Mouse (Mus musculus) MEL-GATA-1-ER (cell line): ENCODE results near the gene Krt77.

ENCODE experiments used
- DNase-seq: peaks from one replicate; pipeline ENCODE4 v3.0.0-alpha.2; 2012; ENCODE audit warnings: low read depth; ENCODE audit errors: extremely low read depth

Gene Krt77

GRCm38 (mm10) chr15:101869431-101869830 lies at the start of gene Krt77:
Gene Krt77 (minus strand): TSS chr15:101869705.
- DNase-seq, result no peak

DNA sequence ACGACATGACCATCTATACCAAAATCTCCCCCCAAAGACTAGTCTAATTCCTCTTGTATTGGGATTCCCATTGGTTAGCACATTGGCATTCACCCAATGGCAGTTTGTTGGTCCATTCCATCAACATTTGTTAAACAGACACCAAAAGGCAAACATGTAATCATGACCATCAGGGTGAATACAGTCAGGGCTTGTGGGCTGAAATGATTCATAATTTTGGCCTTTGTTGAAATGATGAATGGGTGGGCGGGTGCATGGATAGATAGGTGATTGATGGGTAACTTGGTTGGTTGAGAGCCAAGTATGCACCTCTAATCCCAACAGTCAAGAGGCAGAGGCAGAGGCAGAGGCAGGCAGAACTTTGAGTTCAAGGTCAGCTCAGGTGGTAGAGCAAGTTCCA lies 46.6 kb upstream of the Krt77 start:
- no peak for DNase-seq

DNA sequence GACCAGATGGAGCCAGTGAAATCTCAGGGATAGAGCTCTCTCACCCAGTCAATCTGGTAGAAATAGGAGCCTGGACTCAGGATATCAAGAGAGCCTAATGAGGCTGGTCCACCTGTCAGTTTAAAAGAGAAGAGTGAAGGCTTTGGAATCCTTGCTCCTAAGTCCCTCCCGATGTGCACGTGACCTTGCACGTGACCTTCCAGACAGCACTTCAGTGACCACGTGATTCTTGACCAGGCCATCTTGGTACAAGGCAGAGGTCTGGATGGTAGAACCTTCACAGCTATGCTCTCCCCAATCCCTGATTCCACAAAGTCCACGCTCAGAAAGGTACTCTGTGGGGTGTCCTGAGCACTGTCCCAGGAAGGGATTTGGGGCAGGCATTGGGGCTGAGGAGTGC lies 35.3 kb upstream of the Krt77 start:
- no peak for DNase-seq

GRCm38 (mm10) chr15:101902171-101903149 lies 33.0 kb upstream of the Krt77 start:
- no peak for DNase-seq

- no peak for DNase-seq
Measured at GRCm38 (mm10) chr15:101895216-101895615, 25.7 kb upstream of the Krt77 start.

- no peak for DNase-seq
Measured at GRCm38 (mm10) chr15:101892820-101893219, 23.3 kb upstream of the Krt77 start, which contains the start of gene Krt76. Gene Krt76 (minus strand): TSS chr15:101892920.

DNA sequence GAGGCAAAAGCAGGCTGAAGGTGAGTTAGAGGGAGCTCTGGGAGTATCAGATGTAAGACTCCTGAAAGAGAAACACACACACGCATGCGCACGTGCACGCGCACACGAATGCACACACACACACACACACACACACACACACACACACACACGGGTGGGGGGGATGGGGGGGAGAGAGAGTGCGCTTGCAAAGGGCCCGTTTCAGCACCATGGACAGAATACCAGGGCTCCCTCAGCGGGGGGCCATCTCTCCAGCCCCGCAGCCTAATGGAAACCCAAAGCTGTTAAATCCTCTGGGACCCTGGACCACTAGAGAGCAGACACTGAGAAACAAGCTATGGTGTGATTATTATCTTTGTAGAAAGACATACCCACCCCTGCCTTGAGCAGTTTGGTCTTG lies 10.3 kb upstream of the Krt77 start:
- DNase-seq, result no peak

GRCm38 (mm10) chr15:101878041-101878440 lies 8.5 kb upstream of the Krt77 start:
- DNase-seq, result no peak

GRCm38 (mm10) chr15:101874383-101874782 lies 4.9 kb upstream of the Krt77 start:
- no peak for DNase-seq

DNA sequence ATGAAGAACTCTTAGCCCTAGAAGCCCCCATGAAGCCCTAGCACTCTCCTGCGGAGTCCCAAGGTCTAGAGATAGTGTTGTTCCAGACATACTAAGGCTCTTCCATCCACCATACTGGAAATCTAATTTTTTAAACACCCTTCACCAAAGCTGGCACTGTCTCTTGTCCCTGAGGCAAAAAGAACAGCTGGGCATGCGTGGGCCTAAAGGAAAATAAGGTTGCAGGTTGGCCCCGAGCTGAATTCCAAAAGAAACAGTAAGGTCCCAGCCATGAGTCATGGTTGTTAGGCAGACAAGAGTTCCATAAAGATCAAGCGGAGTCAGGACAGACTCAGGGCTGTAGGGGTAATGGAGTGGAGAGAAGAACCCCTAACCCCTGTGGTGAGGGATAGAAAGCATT lies 3.7 kb upstream of the Krt77 start:
- DNase-seq, result no peak

DNA sequence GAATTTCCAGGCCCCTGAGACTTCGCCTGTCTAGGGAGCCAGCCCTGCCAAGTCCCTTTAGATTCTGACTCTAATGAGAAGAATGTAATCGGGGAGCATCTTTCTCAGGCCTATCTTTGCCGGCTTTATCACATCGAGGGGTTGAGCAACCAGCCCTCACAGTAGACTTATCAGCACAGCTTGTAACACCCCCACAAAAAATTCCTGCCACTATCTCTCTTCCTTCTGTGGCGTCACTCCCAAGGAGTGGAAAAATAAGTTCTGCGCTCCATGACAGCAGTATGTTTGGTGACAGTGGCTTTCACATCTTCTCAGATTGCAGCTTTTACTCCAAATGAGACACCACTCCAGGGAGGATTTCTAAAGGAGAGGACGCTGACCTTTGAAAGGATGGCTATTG lies 2.8 kb downstream of the Krt77 start:
- DNase-seq, result no peak

DNA sequence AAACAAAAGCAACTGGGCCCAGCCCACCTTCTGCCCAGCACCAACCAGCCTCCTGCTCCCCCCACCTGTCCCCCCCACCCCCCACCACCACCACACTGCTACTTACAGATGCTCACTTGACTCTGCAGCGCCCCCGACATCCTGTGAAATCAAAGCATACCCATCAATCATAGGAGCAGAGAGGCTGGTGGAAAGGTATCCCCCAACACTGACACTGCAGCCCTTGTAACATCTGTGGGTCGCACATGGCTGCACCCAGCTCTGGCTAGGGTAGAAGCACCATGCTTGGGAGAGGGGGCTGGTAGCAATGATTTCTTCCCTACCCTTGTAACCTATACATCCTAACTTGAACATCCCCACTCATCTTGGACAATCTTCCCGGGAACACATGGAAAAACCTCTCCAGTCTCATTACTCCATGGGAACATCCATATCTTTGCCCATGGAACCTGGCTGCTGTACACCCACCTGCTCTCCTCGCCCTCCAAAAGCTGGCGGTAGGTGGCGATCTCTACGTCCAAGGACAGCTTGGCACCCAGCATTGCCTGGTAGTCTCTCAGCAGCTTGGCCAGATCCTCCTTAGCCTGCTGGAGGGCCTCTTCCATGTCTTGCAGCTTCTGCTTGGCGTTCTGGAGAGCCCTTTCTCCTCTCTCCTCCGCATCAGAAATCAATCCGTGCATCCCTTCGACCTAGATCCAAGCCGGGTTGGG lies 8.9 kb downstream of the Krt77 start:
- no peak for DNase-seq

DNA sequence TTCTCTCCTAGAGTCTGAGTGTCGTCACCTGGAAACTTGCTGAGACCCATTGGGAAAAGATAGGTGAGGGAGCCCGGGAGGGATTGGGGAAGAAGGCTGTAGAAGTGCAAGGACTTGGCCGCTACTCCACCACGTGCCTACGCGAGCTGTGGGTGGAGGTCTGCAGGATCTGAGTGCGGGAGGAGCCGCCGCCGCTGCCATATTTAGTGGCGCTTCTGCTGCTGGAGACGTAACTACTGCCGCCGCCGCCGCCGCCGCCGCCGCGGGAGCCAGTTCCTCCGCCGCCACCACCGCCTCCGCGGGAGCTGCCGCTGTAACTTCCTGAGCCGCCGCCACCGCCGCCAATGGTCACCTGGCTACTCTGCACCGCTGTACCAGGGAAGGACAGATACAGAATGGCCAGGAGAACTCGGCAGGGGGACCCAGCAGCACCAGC lies 9.8 kb downstream of the Krt77 start:
- DNase-seq, result no peak

- no peak for DNase-seq
Measured at GRCm38 (mm10) chr15:101858673-101859425, 10.7 kb downstream of the Krt77 start.

DNA sequence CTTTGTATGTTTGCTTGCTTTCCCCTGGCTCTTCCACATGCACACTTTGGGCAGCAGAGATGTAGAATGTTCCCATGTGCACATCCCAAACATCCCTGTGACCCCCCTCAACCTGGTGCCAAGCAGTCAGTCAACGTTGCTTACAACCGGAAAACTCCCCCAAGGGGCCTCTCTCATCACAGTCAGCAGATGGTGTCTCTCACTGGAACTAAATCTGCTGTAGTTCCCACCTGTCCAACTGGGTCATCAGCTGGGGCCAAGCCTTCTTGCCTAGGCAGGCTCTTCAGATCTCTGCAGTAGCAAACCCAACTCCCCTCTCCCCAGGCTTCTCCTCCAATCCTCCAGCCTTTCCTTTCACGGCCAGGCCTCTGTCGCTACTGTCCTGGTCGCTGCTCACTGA lies 12.8 kb downstream of the Krt77 start:
- no peak for DNase-seq

GRCm38 (mm10) chr15:101855732-101856131 lies 13.8 kb downstream of the Krt77 start:
- no peak for DNase-seq

GRCm38 (mm10) chr15:101854294-101854693 lies 15.2 kb downstream of the Krt77 start:
- DNase-seq, result no peak

DNA sequence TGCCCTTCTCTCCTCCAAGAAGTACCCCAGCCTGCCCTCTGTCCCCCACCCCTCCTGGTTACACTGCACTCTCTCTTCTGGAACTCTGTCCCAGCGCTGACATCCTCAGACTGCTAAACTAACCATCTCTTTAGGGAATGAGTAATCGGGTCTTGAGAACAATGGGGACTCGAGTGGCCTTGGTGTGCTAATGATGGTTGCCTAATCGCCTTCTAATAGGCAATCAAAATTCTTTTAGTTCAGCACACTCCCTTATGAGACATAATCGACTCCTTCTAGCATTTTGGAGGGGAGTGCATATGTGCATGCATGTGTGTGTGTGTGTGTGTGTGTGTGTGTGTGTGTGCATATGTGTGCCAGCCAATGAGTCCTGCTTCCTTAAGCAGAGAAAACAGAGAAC lies 16.9 kb downstream of the Krt77 start:
- no peak for DNase-seq

DNA sequence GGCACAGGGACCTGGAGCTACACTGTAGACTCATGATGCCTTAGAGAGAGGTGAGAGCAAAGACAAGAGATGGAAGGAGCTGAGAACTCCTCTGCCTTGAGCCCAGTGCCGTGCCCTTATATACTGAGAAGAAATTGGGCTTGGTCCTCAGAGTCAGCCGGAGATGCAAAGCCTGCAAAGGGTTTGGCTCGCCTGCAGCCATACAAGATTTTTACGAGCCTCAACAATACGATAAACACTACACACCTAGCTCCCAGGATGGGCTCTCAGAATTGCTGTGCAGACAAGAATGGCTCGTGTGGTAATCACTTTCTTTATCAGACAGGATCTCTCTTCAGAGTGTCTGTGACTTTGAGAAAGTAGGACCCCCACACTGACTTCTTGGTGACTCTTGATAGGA lies 18.8 kb downstream of the Krt77 start, which contains the start of gene Krt1:
Gene Krt1, minus strand, starts transcription at position 101 of the 400 bp plus-strand sequence.
- DNase-seq, result no peak

- DNase-seq, result no peak
Measured at GRCm38 (mm10) chr15:101845971-101846403, 23.5 kb downstream of the Krt77 start.

DNA sequence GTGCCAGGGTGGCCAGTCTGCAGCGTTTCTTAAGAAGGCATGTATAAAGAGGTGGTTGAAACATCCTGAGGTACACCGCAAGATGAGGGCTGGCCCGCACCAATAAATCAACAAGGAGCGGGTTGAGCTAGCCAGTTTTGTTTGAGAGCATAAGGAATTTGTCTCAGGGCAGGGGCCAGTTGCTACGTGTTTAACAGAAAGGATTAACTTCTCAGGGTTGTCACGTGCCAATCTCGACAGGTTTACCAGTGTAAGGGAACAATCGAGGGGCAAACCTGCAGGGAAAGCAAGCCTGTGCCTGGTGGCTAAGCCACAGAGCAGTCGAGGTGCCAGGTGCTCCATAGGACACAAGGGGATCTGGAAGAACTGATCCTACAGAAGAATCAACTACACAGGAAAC lies 26.3 kb downstream of the Krt77 start:
- DNase-seq, result no peak
